Mouse (Mus musculus) liver, adult 2 months (tissue): ENCODE data around the gene Ttll5.

ENCODE experiments used
- CTCF ChIP-seq: fragments of 200-500 bp; IDR thresholded peaks from 2 replicates; pipeline ENCODE4 v1.5.1; 2011; ENCODE audit warnings: low read depth, low read length, control low read depth
- POLR2A ChIP-seq: fragments of 200-500 bp; IDR thresholded peaks from 2 replicates; pipeline ENCODE4 v1.6.1; 2011; ENCODE audit warnings: low read length, control low read depth; ENCODE audit not compliant: insufficient read depth; ENCODE audit errors: extremely low read depth

DNA sequence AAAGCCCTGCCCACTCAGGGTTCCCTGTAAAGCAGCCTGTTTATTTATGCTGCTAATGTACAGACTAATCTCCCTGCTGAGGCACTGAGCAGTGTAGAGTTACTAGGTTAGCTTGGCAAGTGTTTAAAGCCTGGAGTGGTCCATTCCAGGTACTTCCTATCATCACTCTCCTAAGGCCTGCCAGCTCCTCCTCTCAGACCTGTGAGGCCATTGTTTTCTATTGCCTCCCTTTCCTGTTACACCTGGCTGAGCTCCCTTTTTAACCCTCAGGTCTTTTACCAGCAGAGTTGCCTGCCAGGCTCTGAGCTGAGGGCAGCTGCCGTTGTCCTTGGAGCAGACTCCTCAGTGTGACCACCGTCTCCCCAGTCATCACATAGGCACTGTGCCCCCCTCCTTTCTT is 146.3 kb downstream of the Ttll5 start:
- TF ChIP-seq CTCF (no peak), POLR2A (no peak)
